Mouse (Mus musculus) lung, postnatal 14 days (tissue): ENCODE measurements at regions not wholly inside any gene's neighbourhood (a gene's known extent, or its start where the extent isn't known, plus 50 kb on each side); places are given as distances from the start of the nearest gene placed in this dataset.
"Not testable (repeated sequence)": the region's sequence is repeated elsewhere in the genome, so short reads cannot be mapped to it uniquely, and the experiment has no call there.

Experiments used
- DNase-seq: peaks from one replicate; pipeline ENCODE4 v3.0.0; 2021

GRCm38 (mm10) chr8:24386462-24386861, 339.2 kb downstream of the Adam3 start:
- DNase-seq, result peak; percentile 83

- no peak for DNase-seq
Observed at GRCm38 (mm10) chr8:24383963-24384435, 341.7 kb downstream of the Adam3 start.

GRCm38 (mm10) chr8:24383130-24383962, 342.3 kb downstream of the Adam3 start:
- DNase-seq, result no peak

GRCm38 (mm10) chr8:24381666-24382253, 343.9 kb downstream of the Adam3 start:
- no peak for DNase-seq

- DNase-seq, result no peak
Observed at GRCm38 (mm10) chr8:24378070-24378469, 347.6 kb downstream of the Adam3 start.

GRCm38 (mm10) chr8:24376846-24377245, 348.8 kb downstream of the Adam3 start:
- not testable (repeated sequence) for DNase-seq

GRCm38 (mm10) chr8:24374503-24374902, 351.1 kb downstream of the Adam3 start:
- DNase-seq, result no peak

GRCm38 (mm10) chr8:24372068-24372467, 353.6 kb downstream of the Adam3 start:
- DNase-seq, result no peak

GRCm38 (mm10) chr8:24366000-24366399, 359.7 kb downstream of the Adam3 start:
- DNase-seq, result peak; percentile 4

GRCm38 (mm10) chr8:24364685-24365084, 361.0 kb downstream of the Adam3 start:
- DNase-seq, result no peak

- DNase-seq, result no peak
Observed at GRCm38 (mm10) chr8:24359022-24359600, 366.5 kb downstream of the Adam3 start.

- no peak for DNase-seq
Observed at GRCm38 (mm10) chr8:24355146-24355545, 370.5 kb downstream of the Adam3 start.

- DNase-seq, result no peak
Observed at GRCm38 (mm10) chr8:24353842-24354241, 371.8 kb downstream of the Adam3 start.

- no peak for DNase-seq
Observed at GRCm38 (mm10) chr8:24352322-24352721, 373.3 kb downstream of the Adam3 start.

GRCm38 (mm10) chr8:24351760-24352159, 373.9 kb downstream of the Adam3 start:
- peak; percentile 4 for DNase-seq

- no peak for DNase-seq
Observed at GRCm38 (mm10) chr8:24346390-24347113, 379.1 kb downstream of the Adam3 start.

GRCm38 (mm10) chr8:24338694-24339093, 387.0 kb downstream of the Adam3 start:
- no peak for DNase-seq

GRCm38 (mm10) chr8:24337635-24338034, 388.0 kb downstream of the Adam3 start:
- DNase-seq, result peak; percentile 19

- no peak for DNase-seq
Observed at GRCm38 (mm10) chr8:24335709-24336108, 389.9 kb downstream of the Adam3 start.

- no peak for DNase-seq
Observed at GRCm38 (mm10) chr8:24333705-24334104, 391.9 kb downstream of the Adam3 start.

- no peak for DNase-seq
Observed at GRCm38 (mm10) chr8:24310893-24311292, 414.8 kb downstream of the Adam3 start.

GRCm38 (mm10) chr8:24294565-24294964, 431.1 kb downstream of the Adam3 start:
- DNase-seq, result peak; percentile 8

- no peak for DNase-seq
Observed at GRCm38 (mm10) chr8:24287861-24288260, 437.8 kb downstream of the Adam3 start.
